Comparison of ENCODE assay signal across 24 mouse cellular contexts in genomic region chr3:102355352-102355751, GRCm38 (mm10).
"Had no signal": no experiment of that assay in that cellular context is flagged by ENCODE, and none has a peak within 500 bp of the region (broad histone marks: within the 10 kb centered on the region; RNA-seq: fewer than 3 reads in every experiment).

No protein-coding gene starts in this region.

- H3K4me1 ChIP-seq: heart, embryonic 12.5 days; hindbrain, embryonic 12.5 days; kidney, embryonic 15.5 days; limb, embryonic 15.5 days; liver, embryonic 13.5 days had no signal

- H3K9ac ChIP-seq: heart, embryonic 12.5 days; hindbrain, embryonic 12.5 days; hindbrain, embryonic 14.5 days; kidney, embryonic 15.5 days; limb, embryonic 13.5 days; limb, embryonic 15.5 days; liver, embryonic 13.5 days had no signal

- DNase-seq: gastrocnemius, postnatal 14 days; heart, adult 2 months; heart, postnatal 10 days; heart, postnatal 4 days; kidney, adult 11 months; kidney, adult 2 months; kidney, adult 9 months; kidney, postnatal 14 days; kidney, postnatal 36 days; layer of hippocampus, adult 9-11 months; layer of hippocampus, postnatal 36 days; left cerebral cortex, postnatal 4 days; liver, embryonic 13.5 days had no signal

- H3K4me2 ChIP-seq: heart, embryonic 12.5 days; hindbrain, embryonic 12.5 days; hindbrain, embryonic 14.5 days; kidney, embryonic 15.5 days; limb, embryonic 13.5 days; limb, embryonic 15.5 days; liver, embryonic 13.5 days had no signal

- H3K9me3 ChIP-seq: heart, embryonic 12.5 days; hindbrain, embryonic 10.5 days; hindbrain, embryonic 12.5 days; kidney, embryonic 15.5 days; limb, embryonic 13.5 days; limb, embryonic 15.5 days; liver, embryonic 13.5 days had no signal

- H3K36me3 ChIP-seq: heart, embryonic 12.5 days; hindbrain, embryonic 10.5 days; hindbrain, embryonic 12.5 days; kidney, embryonic 15.5 days; limb, embryonic 13.5 days; limb, embryonic 15.5 days; liver, embryonic 13.5 days had no signal

- H3K4me3 ChIP-seq: heart, adult 2 months; heart, embryonic 12.5 days; hindbrain, embryonic 10.5 days; hindbrain, embryonic 12.5 days; kidney, embryonic 15.5 days; limb, embryonic 13.5 days; limb, embryonic 15.5 days; liver, embryonic 13.5 days had no signal

- H3K27me3 ChIP-seq: heart, embryonic 12.5 days; kidney, embryonic 15.5 days; limb, embryonic 13.5 days; limb, embryonic 15.5 days; liver, embryonic 13.5 days had no signal

- H3K27ac ChIP-seq: heart, adult 2 months; hindbrain, embryonic 10.5 days; hindbrain, embryonic 12.5 days; hindbrain, embryonic 14.5 days; kidney, embryonic 15.5 days; kidney, postnatal 0 days; limb, embryonic 13.5 days; limb, embryonic 15.5 days; liver, embryonic 13.5 days had no signal

- ATAC-seq: hindbrain, embryonic 16.5 days; inflammation-experienced regulatory T-cells, adult 6 months; intestine, embryonic 16.5 days had no signal
